Comparison of ENCODE assay signal across 8 mouse cellular contexts in genomic region chr16:35768785-35769642, GRCm38 (mm10). TPM values are rescaled to one million over a fixed set of nuclear protein-coding genes. Genes with fewer than 3 reads are reported as not detected.
DNase-seq lines count a peak whose midpoint lies in the region; ATAC-seq and TF ChIP-seq lines count a peak whose summit lies in the region.

Gene Dirc2, minus strand, starts transcription at chr16:35769356.

- peaks cover 16% of the 10 kb centered on the region for H3K36me3 ChIP-seq in ES-Bruce4 (ENCODE audit: control insufficient read depth, insufficient read depth, low read length, poor library complexity, severe bottlenecking)
- H3K36me3 ChIP-seq in lung, embryonic 14.5 days (ENCODE audit: insufficient read depth) = no peaks in the 10 kb centered on the region

- no peak for TF ChIP-seq POLR2A in ES-Bruce4 (IDR thresholded peaks at IDR 0.05; ENCODE audit: insufficient read depth, low read length)

- H3K27ac ChIP-seq in ES-Bruce4 (ENCODE audit: insufficient read depth, low read length) = peak within 1 kb of the TSS; percentile 30; the same call in 1 of the 2 replicates
- H3K27ac ChIP-seq in lung, embryonic 14.5 days (ENCODE audit: low read depth) = peak within 1 kb of the TSS; percentile 58; the same call in 1 of the 2 replicates

- no peaks in the 10 kb centered on the region for H3K4me1 ChIP-seq in ES-Bruce4 (ENCODE audit: control insufficient read depth, insufficient read depth, low read length)
- H3K4me1 ChIP-seq in lung, embryonic 14.5 days (ENCODE audit: insufficient read depth) = 0 out of 2 replicates have a peak, but pooled peaks cover 5% of the 10 kb centered on the region

- no peaks in the 10 kb centered on the region for H3K9me3 ChIP-seq in ES-Bruce4 (replicated peaks; ENCODE audit: control insufficient read depth, insufficient read depth, low read length, poor library complexity, severe bottlenecking)
- no peaks in the 10 kb centered on the region for H3K9me3 ChIP-seq in lung, embryonic 14.5 days (ENCODE audit: low read depth, low read length)

- TF ChIP-seq EP300 in ES-Bruce4 (IDR thresholded peaks at IDR 0.05; ENCODE audit: insufficient read depth, low read depth, low read length) = no peak

- DNase-seq in cerebellum, adult 8-10 months = peak; percentile 69
- peak; percentile 51 for DNase-seq in forelimb bud, embryonic 11.5 days (ENCODE audit: low read depth, low spot score)
- peak; percentile 79 for DNase-seq in heart, postnatal 4 days
- DNase-seq in layer of hippocampus, adult 8-10 months (ENCODE audit: low spot score in 2 of 2) = peak; percentile 50 to 63
- DNase-seq in lung, embryonic 14.5 days = peak; percentile 83
- peak; percentile 60 to 63 for DNase-seq in thymus, adult 18-20 months

- peak within 1 kb of the TSS; percentile 90 for H3K9ac ChIP-seq in ES-Bruce4 (ENCODE audit: low read depth, poor library complexity, severe bottlenecking)
- H3K9ac ChIP-seq in lung, embryonic 14.5 days = peak within 1 kb of the TSS; percentile 85

- 0% methylated on average over 58 of the region's 78 CpGs for WGBS in lung, embryonic 14.5 days

- no peak for TF ChIP-seq CTCF in ES-Bruce4 (IDR thresholded peaks at IDR 0.05; ENCODE audit: low read depth, low read length)
- TF ChIP-seq CTCF in lung, embryonic 14.5 days (IDR thresholded peaks at IDR 0.05; ENCODE audit: low read depth) = no peak

- peak within 1 kb of the TSS; percentile 85 for H3K4me2 ChIP-seq in lung, embryonic 14.5 days

- peak; percentile 89 for ATAC-seq in lung, embryonic 14.5 days (ENCODE audit: insufficient read depth)
- peak; percentile 55 for ATAC-seq in neutrophil, adult 5-6 weeks (ENCODE audit: extremely low read depth, insufficient number of reproducible peaks, low FRiP score, poor library complexity, severe bottlenecking)

- H3K4me3 ChIP-seq in ES-Bruce4 (ENCODE audit: low read depth, low read length) = peak within 1 kb of the TSS; percentile 82
- H3K4me3 ChIP-seq in lung, embryonic 14.5 days (ENCODE audit: low read depth, low read length) = peak within 1 kb of the TSS; percentile 78

- H3K27me3 ChIP-seq in ES-Bruce4 (ENCODE audit: control insufficient read depth, insufficient read depth, low read length, poor library complexity, severe bottlenecking) = no peaks in the 10 kb centered on the region
- no peaks in the 10 kb centered on the region for H3K27me3 ChIP-seq in lung, embryonic 14.5 days (ENCODE audit: insufficient read depth, low read length)

RNA-seq across cellular contexts. Expression of gene Dirc2, which starts in this region (rescaled TPM):
- 18.3 and 18.5 TPM in 2 replicates for polyA plus RNA-seq in ES-Bruce4 (2011; ENCODE audit: insufficient read depth, insufficient read length, low read depth, missing spikeins)
- 10 to 100 TPM; 33.2 to 34.8 TPM for total RNA-seq in heart, postnatal 4 days (2021)
- 10 to 100 TPM; 60.9 to 68.2 (median 64.7) TPM for total RNA-seq in layer of hippocampus, adult 8-10 months (2022)
- polyA plus RNA-seq in lung, embryonic 14.5 days (2014; fragmentation: Nextera tagmentation; extraction: Ambion mirVana) = 16.0 and 16.5 TPM in 2 replicates
- 4.4 and 10.4 TPM in 2 replicates for total RNA-seq in neutrophil, adult 5-6 weeks (2017)

Comparison
In these comparisons a context has a peak if more than half of its experiments do, and no peak if none do; other contexts are left out.
1. Peak in every context shown above with its lines: DNase-seq, ATAC-seq, H3K4me3 ChIP-seq and H3K27ac ChIP-seq.